In the genomic region with DNA sequence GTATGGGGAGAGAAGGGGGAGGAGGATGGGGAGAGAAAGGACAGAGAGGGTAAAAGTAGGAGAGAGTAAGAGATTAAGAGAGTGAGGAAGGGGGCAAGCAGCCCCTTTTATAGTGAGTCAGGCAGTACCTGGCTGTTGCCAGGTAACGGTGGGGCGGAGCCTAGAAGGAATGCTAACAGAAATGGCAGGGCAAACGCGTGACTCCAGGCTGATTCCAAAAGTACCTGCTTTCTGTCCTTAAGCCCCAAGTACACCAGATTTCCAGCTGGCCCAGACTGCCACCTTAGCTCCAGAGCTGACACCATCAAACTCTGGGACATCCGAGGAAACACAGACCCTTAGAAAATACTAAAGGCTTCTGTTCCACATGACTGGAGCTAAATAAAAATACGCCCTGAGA, we compare ENCODE assay signal across 9 mouse cellular contexts. TPM values are rescaled to one million over a fixed set of nuclear protein-coding genes. Genes with fewer than 3 reads are reported as not detected.
DNase-seq lines count a peak whose midpoint lies in the region; ATAC-seq and TF ChIP-seq lines count a peak whose summit lies in the region.
"Had no signal": no experiment of that assay in that cellular context is flagged by ENCODE, and none has a peak within 500 bp of the region (broad histone marks: within the 10 kb centered on the region; RNA-seq: fewer than 3 reads in every experiment).

No protein-coding gene starts in this region.

- H3K4me3 ChIP-seq in gastrocnemius, adult 2 months, result peak overlapping the region; percentile 53
- no peak overlapping the region for H3K4me3 ChIP-seq in hindbrain, embryonic 14.5 days (replicated peaks; ENCODE audit: low read length)
- no peak overlapping the region for H3K4me3 ChIP-seq in liver, embryonic 12.5 days
- H3K4me3 ChIP-seq in small intestine, adult 2 months (ENCODE audit: low read depth, low read length), result peak overlapping the region; percentile 53
- H3K4me3 ChIP-seq in thymus, adult 2 months (ENCODE audit: control insufficient read depth, insufficient read depth, low read length), result no peak overlapping the region

- no peak overlapping the region for H3K9ac ChIP-seq in hindbrain, embryonic 14.5 days
- H3K9ac ChIP-seq in liver, embryonic 12.5 days, result no peak overlapping the region

- H3K27ac ChIP-seq in gastrocnemius, adult 2 months, result peak overlapping the region; percentile 82
- H3K27ac ChIP-seq in hindbrain, embryonic 14.5 days, result no peak overlapping the region
- peak overlapping the region; percentile 27; the same call in 1 of the 2 replicates for H3K27ac ChIP-seq in liver, embryonic 12.5 days
- peak overlapping the region; percentile 92 for H3K27ac ChIP-seq in small intestine, adult 2 months (ENCODE audit: insufficient read depth, low read depth, low read length)
- no peak overlapping the region for H3K27ac ChIP-seq in thymus, adult 2 months (ENCODE audit: control insufficient read depth, insufficient read depth, low read length)

- intact Hi-C loops in gastrocnemius, adult 2 months (cut with DNase I), result no loop called here

- H3K4me2 ChIP-seq in hindbrain, embryonic 14.5 days (replicated peaks), result peak overlapping the region; percentile 32
- H3K4me2 ChIP-seq in liver, embryonic 12.5 days, result peak overlapping the region; percentile 36

- no peaks in the 10 kb centered on the region for H3K9me3 ChIP-seq in hindbrain, embryonic 14.5 days (ENCODE audit: control insufficient read depth, low read length)
- no peaks in the 10 kb centered on the region for H3K9me3 ChIP-seq in liver, embryonic 12.5 days (replicated peaks)

- no peaks in the 10 kb centered on the region for H3K36me3 ChIP-seq in hindbrain, embryonic 14.5 days (replicated peaks; ENCODE audit: control insufficient read depth, insufficient read depth)
- H3K36me3 ChIP-seq in liver, embryonic 12.5 days, result no peaks in the 10 kb centered on the region
- H3K36me3 ChIP-seq in small intestine, adult 2 months (ENCODE audit: control insufficient read depth, insufficient read depth, low read length), result no peaks in the 10 kb centered on the region
- H3K36me3 ChIP-seq in thymus, adult 2 months (ENCODE audit: control insufficient read depth, insufficient read depth, low read length), result no peaks in the 10 kb centered on the region

- H3K27me3 ChIP-seq in hindbrain, embryonic 14.5 days (ENCODE audit: control insufficient read depth, insufficient read depth, low read length), result no peaks in the 10 kb centered on the region
- 0 out of 2 replicates have a peak, but pooled peaks cover 8% of the 10 kb centered on the region for H3K27me3 ChIP-seq in liver, embryonic 12.5 days (replicated peaks)
- H3K27me3 ChIP-seq in small intestine, adult 2 months (ENCODE audit: control insufficient read depth, insufficient read depth, low read length), result no peaks in the 10 kb centered on the region
- no peaks in the 10 kb centered on the region for H3K27me3 ChIP-seq in thymus, adult 2 months (ENCODE audit: control insufficient read depth, insufficient read depth, low read length)
- H3K27me3 ChIP-seq: CH12.LX had no signal

- TF ChIP-seq CTCF in gastrocnemius, adult 2 months (IDR thresholded peaks at IDR 0.05), result no peak
- TF ChIP-seq CTCF in small intestine, adult 2 months (IDR thresholded peaks at IDR 0.05; ENCODE audit: extremely low read depth, insufficient read length, insufficient replicate concordance, low read depth, low read length), result no peak
- no peak for TF ChIP-seq CTCF in thymus, adult 2 months (IDR thresholded peaks at IDR 0.05; ENCODE audit: borderline replicate concordance, control insufficient read depth, extremely low read depth, insufficient read depth, low read length, poor library complexity)

- 22% methylated on average over 6 of the region's 6 CpGs for WGBS in hindbrain, embryonic 14.5 days
- 27% methylated on average over 6 of the region's 6 CpGs for WGBS in liver, embryonic 12.5 days (ENCODE audit: insufficient replicate concordance)
- WGBS in small intestine, adult 2 months, result 7% methylated on average over 6 of the region's 6 CpGs
- WGBS in thymus, adult 2 months, result 48% methylated on average over 6 of the region's 6 CpGs

- no peak for DNase-seq in gastrocnemius, adult 2 months
- no peak for DNase-seq in gastrocnemius, adult 8-10 months (ENCODE audit: low spot score in 2 of 2)
- peak; percentile 79 for DNase-seq in brain, adult 2 months (ENCODE audit: low read depth, low spot score)
- DNase-seq in hindbrain, embryonic 14.5 days (ENCODE audit: low spot score), result no peak
- no peak for DNase-seq in urinary bladder, postnatal 25 days (ENCODE audit: low spot score)
- no peak for DNase-seq in thymus, adult 2 months

- TF ChIP-seq POLR2A in small intestine, adult 2 months (IDR thresholded peaks at IDR 0.05; ENCODE audit: low read depth, low read length), result no peak
- TF ChIP-seq POLR2A in thymus, adult 2 months (IDR thresholded peaks at IDR 0.05; ENCODE audit: control insufficient read depth, extremely low read depth, insufficient read depth, low read length, poor library complexity), result no peak

- peaks cover 35% of the 10 kb centered on the region for H3K4me1 ChIP-seq in hindbrain, embryonic 14.5 days (replicated peaks; ENCODE audit: control insufficient read depth, insufficient read depth, low read length)
- peaks cover 19% of the 10 kb centered on the region for H3K4me1 ChIP-seq in liver, embryonic 12.5 days
- peaks cover 23% of the 10 kb centered on the region for H3K4me1 ChIP-seq in small intestine, adult 2 months (ENCODE audit: control insufficient read depth, insufficient read depth, insufficient read length, low read length)
- H3K4me1 ChIP-seq in thymus, adult 2 months (replicated peaks; ENCODE audit: control insufficient read depth, insufficient read depth, low read length), result no peaks in the 10 kb centered on the region

- ATAC-seq in hindbrain, embryonic 14.5 days (ENCODE audit: low FRiP score), result no peak
- ATAC-seq in liver, embryonic 12.5 days, result no peak

RNA-seq across cellular contexts. Expression of gene Ablim1, which starts 40.0 kb away (rescaled TPM):
- total RNA-seq in gastrocnemius, adult 2 months (2021), result 10 to 100 TPM; 38.5 to 56.1 TPM
- 10 to 100 TPM; 37.8 to 51.1 (median 48.1) TPM for total RNA-seq in gastrocnemius, adult 8-10 months (2022)
- 56.6 and 61.8 TPM in 2 replicates for polyA plus RNA-seq in hindbrain, embryonic 14.5 days (2014; fragmentation: Nextera tagmentation; extraction: Ambion mirVana)
- polyA plus RNA-seq in liver, embryonic 12.5 days (2016; fragmentation: Nextera tagmentation; extraction: Ambion mirVana), result 6.1 and 7.8 TPM in 2 replicates
- 25.6 and 47.2 TPM in 2 replicates for polyA plus RNA-seq in small intestine, adult 2 months (2012; rRNA removed)
- 216 and 231 TPM in 2 replicates for polyA plus RNA-seq in thymus, adult 2 months (2012; rRNA removed)

Comparison
In these comparisons a context has a peak if more than half of its experiments do, and no peak if none do; other contexts are left out.
1. H3K27ac ChIP-seq: peak in gastrocnemius, adult 2 months (single experiment), liver, embryonic 12.5 days (single experiment) and small intestine, adult 2 months (single experiment); none in hindbrain, embryonic 14.5 days (single experiment) and thymus, adult 2 months (single experiment).
2. H3K4me3 ChIP-seq: peak in gastrocnemius, adult 2 months (single experiment) and small intestine, adult 2 months (single experiment); none in hindbrain, embryonic 14.5 days (single experiment), liver, embryonic 12.5 days (single experiment) and thymus, adult 2 months (single experiment).